ENCODE assay signal across 9 mouse cellular contexts in genomic region chr5:134785691-134786371, GRCm38 (mm10). TPM values are rescaled to one million over a fixed set of nuclear protein-coding genes. Genes with fewer than 3 reads are reported as not detected.
DNase-seq lines count a peak whose midpoint lies in the region; ATAC-seq lines count a peak whose summit lies in the region.
"Had no signal": no experiment of that assay in that cellular context is flagged by ENCODE, and none has a peak within 500 bp of the region (broad histone marks: within the 10 kb centered on the region; RNA-seq: fewer than 3 reads in every experiment).

No protein-coding gene starts in this region.

- no peaks in the 10 kb centered on the region for H3K27me3 ChIP-seq in hindbrain, embryonic 15.5 days

- peaks cover 7% of the 10 kb centered on the region for H3K4me1 ChIP-seq in hindbrain, embryonic 15.5 days (replicated peaks)

- no peaks in the 10 kb centered on the region for H3K9me3 ChIP-seq in hindbrain, embryonic 15.5 days

- H3K36me3 ChIP-seq in hindbrain, embryonic 15.5 days: no peaks in the 10 kb centered on the region

- H3K4me3 ChIP-seq in hindbrain, embryonic 15.5 days: no peak overlapping the region

- peak overlapping the region; percentile 51 for H3K27ac ChIP-seq in hindbrain, embryonic 15.5 days (replicated peaks)

- H3K4me2 ChIP-seq in hindbrain, embryonic 15.5 days: peak overlapping the region; percentile 27

- no peak for ATAC-seq in hindbrain, embryonic 15.5 days (ENCODE audit: low FRiP score, low read depth)

- 0 out of 2 replicates have a peak overlapping the region, but pooled peaks have one; percentile 16 for H3K9ac ChIP-seq in hindbrain, embryonic 15.5 days

- DNase-seq in adrenal gland, postnatal 14 days: peak; percentile 26
- DNase-seq in adrenal gland, postnatal 36 days: no peak
- peak; percentile 41 for DNase-seq in urinary bladder, postnatal 14 days (ENCODE audit: low spot score)
- no peak for DNase-seq in urinary bladder, postnatal 25 days (ENCODE audit: low spot score)
- DNase-seq in yolk sac, embryonic 10.5 days (ENCODE audit: low spot score): peak; percentile 14
- DNase-seq in layer of hippocampus, adult 9-10 months (ENCODE audit: low spot score): no peak
- no peak for DNase-seq in layer of hippocampus, adult 9-11 months

- 44% methylated on average over 25 of the region's 25 CpGs for WGBS in hindbrain, embryonic 15.5 days

RNA-seq across cellular contexts. Expression of gene Eln, which starts 38.7 kb away (rescaled TPM):
- total RNA-seq in adrenal gland, postnatal 14 days (2021): 148 and 554 TPM in 2 replicates
- 10 to 100 TPM; 20.4 to 51.7 TPM for total RNA-seq in adrenal gland, postnatal 36 days (2021)
- polyA plus RNA-seq in hindbrain, embryonic 15.5 days (2015; fragmentation: Nextera tagmentation; extraction: Ambion mirVana): 21.0 and 24.5 TPM in 2 replicates
- total RNA-seq: hematopoietic stem cell, adult 5-6 weeks had no signal

Comparison
In these comparisons a context has a peak if more than half of its experiments do, and no peak if none do; other contexts are left out.
1. DNase-seq: peak in adrenal gland, postnatal 14 days (single experiment), urinary bladder, postnatal 14 days (single experiment) and yolk sac, embryonic 10.5 days (single experiment); none in adrenal gland, postnatal 36 days (0 of 2), urinary bladder, postnatal 25 days (single experiment), layer of hippocampus, adult 9-10 months (single experiment) and layer of hippocampus, adult 9-11 months (single experiment).